In genomic region chr3:137867133-137867436, GRCm38 (mm10) we compare ENCODE assay signal across 8 mouse cellular contexts. TPM values are rescaled to one million over a fixed set of nuclear protein-coding genes. Genes with fewer than 3 reads are reported as not detected.
DNase-seq lines count a peak whose midpoint lies in the region; ATAC-seq lines count a peak whose summit lies in the region.

No protein-coding gene starts in this region.

- peak overlapping the region; percentile 75 for H3K4me3 ChIP-seq in heart, embryonic 11.5 days (ENCODE audit: low read depth, low read length)
- peak overlapping the region; percentile 72 for H3K4me3 ChIP-seq in forebrain, embryonic 11.5 days (ENCODE audit: low read depth, low read length)
- peak overlapping the region; percentile 87 for H3K4me3 ChIP-seq in liver, embryonic 12.5 days

- H3K27me3 ChIP-seq in heart, embryonic 11.5 days (ENCODE audit: control insufficient read depth, insufficient read depth, low read length), result no peaks in the 10 kb centered on the region
- H3K27me3 ChIP-seq in forebrain, embryonic 11.5 days (ENCODE audit: control insufficient read depth, insufficient read depth, low read length), result no peaks in the 10 kb centered on the region
- no peaks in the 10 kb centered on the region for H3K27me3 ChIP-seq in liver, embryonic 12.5 days (replicated peaks)

- DNase-seq in heart, adult 11 months, result no peak
- DNase-seq in A20 (ENCODE audit: low read depth, low spot score), result peak; percentile 65
- no peak for DNase-seq in forebrain, embryonic 11.5 days (ENCODE audit: low spot score)
- DNase-seq in adipocyte (ENCODE audit: low spot score), result no peak
- DNase-seq in left cerebral cortex, postnatal 14 days (ENCODE audit: low spot score in 2 of 2), result no peak

- intact Hi-C loops in left cerebral cortex, postnatal 14 days (cut with DNase I), result no loop called here

- no peaks in the 10 kb centered on the region for H3K36me3 ChIP-seq in heart, embryonic 11.5 days (ENCODE audit: control insufficient read depth, insufficient read depth, low read length)
- H3K36me3 ChIP-seq in forebrain, embryonic 11.5 days (ENCODE audit: control insufficient read depth, insufficient read depth, low read length), result no peaks in the 10 kb centered on the region
- H3K36me3 ChIP-seq in liver, embryonic 12.5 days, result peaks cover 14% of the 10 kb centered on the region

- H3K27ac ChIP-seq in heart, embryonic 11.5 days (ENCODE audit: low read depth, low read length), result peak overlapping the region; percentile 99
- peak overlapping the region; percentile 96 for H3K27ac ChIP-seq in forebrain, embryonic 11.5 days (ENCODE audit: low read depth, low read length)
- peak overlapping the region; percentile 97 for H3K27ac ChIP-seq in liver, embryonic 12.5 days

- H3K9me3 ChIP-seq in heart, embryonic 11.5 days (replicated peaks; ENCODE audit: control insufficient read depth, low read length), result no peaks in the 10 kb centered on the region
- H3K9me3 ChIP-seq in forebrain, embryonic 11.5 days (ENCODE audit: control insufficient read depth, low read length), result no peaks in the 10 kb centered on the region
- H3K9me3 ChIP-seq in liver, embryonic 12.5 days (replicated peaks), result no peaks in the 10 kb centered on the region

- WGBS in heart, embryonic 11.5 days (ENCODE audit: insufficient replicate concordance), result 3% methylated on average over 2 of the region's 2 CpGs
- 0% methylated on average over 2 of the region's 2 CpGs for WGBS in forebrain, embryonic 11.5 days
- 6% methylated on average over 2 of the region's 2 CpGs for WGBS in liver, embryonic 12.5 days (ENCODE audit: insufficient replicate concordance)

- 0 out of 2 replicates have a peak, but pooled peaks cover 3% of the 10 kb centered on the region for H3K4me1 ChIP-seq in heart, embryonic 11.5 days (ENCODE audit: control insufficient read depth, insufficient read depth, low read length)
- H3K4me1 ChIP-seq in forebrain, embryonic 11.5 days (replicated peaks; ENCODE audit: control insufficient read depth, insufficient read depth, low read length), result peaks cover 4% of the 10 kb centered on the region; the same call in 1 of the 2 replicates
- H3K4me1 ChIP-seq in liver, embryonic 12.5 days, result peaks cover 31% of the 10 kb centered on the region

- ATAC-seq in heart, embryonic 11.5 days (replicated peaks; ENCODE audit: insufficient number of reproducible peaks, low FRiP score, low TSS enrichment), result no peak
- ATAC-seq in forebrain, embryonic 11.5 days (replicated peaks; ENCODE audit: low FRiP score), result no peak
- ATAC-seq in liver, embryonic 12.5 days, result no peak
- ATAC-seq in monocyte, adult 5-6 weeks (replicated peaks; ENCODE audit: insufficient number of reproducible peaks, low FRiP score, low TSS enrichment, poor library complexity, severe bottlenecking), result no peak

- H3K4me2 ChIP-seq in heart, embryonic 11.5 days, result peak overlapping the region; percentile 79
- peak overlapping the region; percentile 88 for H3K4me2 ChIP-seq in forebrain, embryonic 11.5 days (ENCODE audit: low read depth, low read length, severe bottlenecking)
- H3K4me2 ChIP-seq in liver, embryonic 12.5 days, result peak overlapping the region; percentile 97

- H3K9ac ChIP-seq in heart, embryonic 11.5 days (ENCODE audit: low read depth, low read length), result peak overlapping the region; percentile 90
- H3K9ac ChIP-seq in forebrain, embryonic 11.5 days (ENCODE audit: low read length), result peak overlapping the region; percentile 98
- H3K9ac ChIP-seq in liver, embryonic 12.5 days, result peak overlapping the region; percentile 96

RNA-seq across cellular contexts. Expression of gene Dnajb14, which starts 0.4 kb away (rescaled TPM):
- 12.7 and 17.2 TPM in 2 replicates for polyA plus RNA-seq in heart, embryonic 11.5 days (2014; fragmentation: Nextera tagmentation; extraction: Ambion mirVana)
- polyA plus RNA-seq in forebrain, embryonic 11.5 days (2014; fragmentation: Nextera tagmentation; extraction: Ambion mirVana), result 10.7 and 11.2 TPM in 2 replicates
- 6.5 TPM in 2 replicates for polyA plus RNA-seq in liver, embryonic 12.5 days (2016; fragmentation: Nextera tagmentation; extraction: Ambion mirVana)
- 14.1 to 21.8 TPM (median 15.1 TPM) in 3 replicates for total RNA-seq in monocyte, adult 5-6 weeks (2017)
- 10 to 100 TPM; 45.5 to 48.8 TPM for total RNA-seq in left cerebral cortex, postnatal 14 days (2021)

RNA-seq across cellular contexts. Expression of gene H2afz, which starts 2.8 kb away (rescaled TPM):
- polyA plus RNA-seq in heart, embryonic 11.5 days (2014; fragmentation: Nextera tagmentation; extraction: Ambion mirVana), result 1,327 and 1,370 TPM in 2 replicates
- 3,092 and 3,427 TPM in 2 replicates for polyA plus RNA-seq in forebrain, embryonic 11.5 days (2014; fragmentation: Nextera tagmentation; extraction: Ambion mirVana)
- polyA plus RNA-seq in liver, embryonic 12.5 days (2016; fragmentation: Nextera tagmentation; extraction: Ambion mirVana), result 1,584 and 1,643 TPM in 2 replicates
- total RNA-seq in monocyte, adult 5-6 weeks (2017), result 654 to 930 TPM (median 732 TPM) in 3 replicates
- total RNA-seq in left cerebral cortex, postnatal 14 days (2021), result 100 to 1,000 TPM; 169 to 177 TPM

RNA-seq across cellular contexts. Expression of gene Lamtor3, which starts 51.2 kb away (rescaled TPM):
- 97.0 and 97.2 TPM in 2 replicates for polyA plus RNA-seq in heart, embryonic 11.5 days (2014; fragmentation: Nextera tagmentation; extraction: Ambion mirVana)
- 102 and 107 TPM in 2 replicates for polyA plus RNA-seq in forebrain, embryonic 11.5 days (2014; fragmentation: Nextera tagmentation; extraction: Ambion mirVana)
- polyA plus RNA-seq in liver, embryonic 12.5 days (2016; fragmentation: Nextera tagmentation; extraction: Ambion mirVana), result 72.6 and 77.5 TPM in 2 replicates
- total RNA-seq in monocyte, adult 5-6 weeks (2017), result 96.2 to 100 TPM (median 98.7 TPM) in 3 replicates
- total RNA-seq in left cerebral cortex, postnatal 14 days (2021), result 10 to 100 TPM; 67.3 to 79.5 TPM
